Mouse (Mus musculus): ENCODE data around the gene Chic2. TPM values are rescaled to one million over a fixed set of nuclear protein-coding genes. Genes with fewer than 3 reads are reported as not detected.
A peak's percentile ranks its signal among the peaks of the same experiment; 100 is the strongest.

Chic2 gene
- polyA plus RNA-seq (2016; fragmentation: Nextera tagmentation; extraction: Ambion mirVana): 48.5 and 53.7 TPM in 2 replicates

GRCm38 (mm10) chr5:75044310-75044904 lies at the start of gene Chic2:
TSS of gene Chic2 (minus strand) at chr5:75044774.
- H3K36me3 ChIP-seq (replicated peaks): 0 out of 2 replicates have a peak, but pooled peaks cover 3% of the 10 kb centered on the region
- H3K9me3 ChIP-seq: no peaks in the 10 kb centered on the region
- H3K9ac ChIP-seq: peak within 1 kb of the TSS; percentile 96
- peaks cover 17% of the 10 kb centered on the region for H3K4me1 ChIP-seq
- peak within 1 kb of the TSS; percentile 94 for H3K4me2 ChIP-seq
- ATAC-seq (ENCODE audit: low FRiP score): peak; percentile 95
- peaks cover 19% of the 10 kb centered on the region for H3K27me3 ChIP-seq
- H3K27ac ChIP-seq: peak within 1 kb of the TSS; percentile 87
- under 1% methylated on average over 64 of the region's 90 CpGs for WGBS
- peak within 1 kb of the TSS; percentile 92 for H3K4me3 ChIP-seq (replicated peaks)

DNA sequence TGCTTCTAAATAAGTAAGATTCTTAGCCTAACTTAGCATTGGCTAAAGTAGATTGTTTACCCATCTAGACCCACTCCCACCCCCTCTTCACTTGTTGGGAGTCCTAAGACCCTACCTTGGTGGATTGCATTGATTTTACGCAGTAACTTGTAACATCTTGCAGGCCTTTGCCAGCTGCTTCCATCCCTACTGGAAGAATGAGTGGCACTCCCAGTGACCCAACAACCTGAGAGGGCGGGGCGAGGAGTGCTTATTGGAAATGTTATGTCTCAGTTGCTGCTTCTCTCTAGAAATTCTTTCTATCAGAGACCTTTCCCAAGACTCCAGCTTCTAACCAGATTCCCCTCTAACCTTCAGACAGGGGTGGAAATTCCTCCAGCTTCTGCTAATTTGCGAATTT lies 41.3 kb upstream of the Chic2 start:
- Histone ChIP-seq H3K36me3 (replicated peaks) (no peaks in the 10 kb centered on the region), H3K9me3 (no peaks in the 10 kb centered on the region), H3K27me3 (peaks cover 93% of the 10 kb centered on the region), H3K9ac (no peak overlapping the region), H3K4me1 (peaks cover 46% of the 10 kb centered on the region), H3K4me2 (no peak overlapping the region; the same call in 1 of the 2 replicates), H3K27ac (peak overlapping the region; percentile 82; the same call in 1 of the 2 replicates), H3K4me3 (replicated peaks) (no peak overlapping the region)
- WGBS: 13% methylated on average over 4 of the region's 4 CpGs
- ATAC-seq (ENCODE audit: low FRiP score): no peak

DNA sequence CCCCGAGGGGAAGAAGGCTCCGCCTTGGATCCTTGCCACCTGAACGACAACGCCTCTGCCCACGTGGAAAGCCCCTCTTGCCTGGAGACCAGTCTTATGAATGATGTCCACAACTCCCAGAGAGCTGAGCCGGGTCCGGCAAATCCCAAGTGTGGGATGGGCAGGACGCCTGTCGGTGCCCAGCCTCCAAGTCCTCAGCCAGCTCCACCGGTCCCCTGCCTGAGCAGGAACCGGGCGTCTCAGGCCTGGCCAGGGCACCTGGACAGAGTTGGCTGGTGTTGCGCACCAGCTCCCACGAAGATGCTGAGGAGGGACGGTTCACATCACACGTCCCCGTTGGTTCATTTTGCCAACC lies 40.9 kb upstream of the Chic2 start:
- 1% methylated on average over 17 of the region's 17 CpGs for WGBS
- Histone ChIP-seq H3K36me3 (replicated peaks) (no peaks in the 10 kb centered on the region), H3K27me3 (peaks cover 93% of the 10 kb centered on the region), H3K27ac (peak overlapping the region; percentile 82; the same call in 1 of the 2 replicates), H3K4me3 (replicated peaks) (no peak overlapping the region), H3K4me2 (peak overlapping the region; percentile 51), H3K9me3 (no peaks in the 10 kb centered on the region), H3K9ac (no peak overlapping the region), H3K4me1 (peaks cover 46% of the 10 kb centered on the region)
- ATAC-seq (ENCODE audit: low FRiP score): no peak; the same call in 1 of the 2 replicates

- Histone ChIP-seq H3K27ac (peak overlapping the region; percentile 82), H3K9me3 (no peaks in the 10 kb centered on the region)
- peak; percentile 73 for ATAC-seq (ENCODE audit: low FRiP score)
These were observed 40.4 kb upstream of the Chic2 start for GRCm38 (mm10) chr5:75084871-75085520.

GRCm38 (mm10) chr5:75084393-75084870 lies 39.9 kb upstream of the Chic2 start:
- no peak overlapping the region; the same call in 1 of the 2 replicates for H3K9ac ChIP-seq
- peak; percentile 42; the same call in 1 of the 2 replicates for ATAC-seq (ENCODE audit: low FRiP score)
- H3K4me3 ChIP-seq (replicated peaks): no peak overlapping the region
- no peaks in the 10 kb centered on the region for H3K36me3 ChIP-seq (replicated peaks)
- peak overlapping the region; percentile 82 for H3K27ac ChIP-seq
- H3K9me3 ChIP-seq: no peaks in the 10 kb centered on the region
- H3K27me3 ChIP-seq: peaks cover 93% of the 10 kb centered on the region
- peak overlapping the region; percentile 51 for H3K4me2 ChIP-seq
- H3K4me1 ChIP-seq: peaks cover 46% of the 10 kb centered on the region
- under 1% methylated on average over 8 of the region's 8 CpGs for WGBS

More at GRCm38 (mm10) chr5:75084871-75085520, 40.4 kb upstream of the Chic2 start:
- Histone ChIP-seq H3K4me1 (peaks cover 46% of the 10 kb centered on the region), H3K4me2 (peak overlapping the region; percentile 51), H3K9ac (no peak overlapping the region; the same call in 1 of the 2 replicates), H3K27me3 (peaks cover 93% of the 10 kb centered on the region), H3K36me3 (replicated peaks) (no peaks in the 10 kb centered on the region), H3K4me3 (replicated peaks) (peak overlapping the region; percentile 20)
- WGBS: under 1% methylated on average over 25 of the region's 25 CpGs

- WGBS: 0% methylated on average over 27 of the region's 27 CpGs
- Histone ChIP-seq H3K9me3 (no peaks in the 10 kb centered on the region), H3K9ac (no peak overlapping the region), H3K4me2 (peak overlapping the region; percentile 51), H3K4me1 (peaks cover 46% of the 10 kb centered on the region), H3K27me3 (peaks cover 94% of the 10 kb centered on the region), H3K4me3 (replicated peaks) (peak overlapping the region; percentile 16; the same call in 1 of the 2 replicates), H3K27ac (peak overlapping the region; percentile 74), H3K36me3 (replicated peaks) (no peaks in the 10 kb centered on the region)
- ATAC-seq (ENCODE audit: low FRiP score): no peak
These were observed 39.2 kb upstream of the Chic2 start for GRCm38 (mm10) chr5:75083591-75084392.

- under 1% methylated on average over 14 of the region's 14 CpGs for WGBS
These were observed 38.5 kb upstream of the Chic2 start for GRCm38 (mm10) chr5:75083061-75083460.

GRCm38 (mm10) chr5:75082439-75082838 lies 37.9 kb upstream of the Chic2 start:
- no peaks in the 10 kb centered on the region for H3K36me3 ChIP-seq (replicated peaks)
- ATAC-seq (ENCODE audit: low FRiP score): no peak
- WGBS: 2% methylated on average over 6 of the region's 6 CpGs
- H3K9me3 ChIP-seq: no peaks in the 10 kb centered on the region
- H3K27me3 ChIP-seq: peaks cover 95% of the 10 kb centered on the region
- peak overlapping the region; percentile 56 for H3K27ac ChIP-seq
- peak overlapping the region; percentile 51 for H3K4me2 ChIP-seq
- H3K9ac ChIP-seq: no peak overlapping the region
- H3K4me3 ChIP-seq (replicated peaks): no peak overlapping the region
- peaks cover 46% of the 10 kb centered on the region for H3K4me1 ChIP-seq

More at GRCm38 (mm10) chr5:75083061-75083460, 38.5 kb upstream of the Chic2 start:
- Histone ChIP-seq H3K4me2 (peak overlapping the region; percentile 51), H3K9me3 (no peaks in the 10 kb centered on the region), H3K4me3 (replicated peaks) (no peak overlapping the region; the same call in 1 of the 2 replicates), H3K4me1 (peaks cover 46% of the 10 kb centered on the region), H3K27me3 (peaks cover 95% of the 10 kb centered on the region), H3K36me3 (replicated peaks) (no peaks in the 10 kb centered on the region), H3K9ac (no peak overlapping the region), H3K27ac (peak overlapping the region; percentile 74)
- peak; percentile 28; the same call in 1 of the 2 replicates for ATAC-seq (ENCODE audit: low FRiP score)

- Histone ChIP-seq H3K9ac (no peak overlapping the region), H3K27me3 (peaks cover 94% of the 10 kb centered on the region), H3K9me3 (no peaks in the 10 kb centered on the region), H3K27ac (no peak overlapping the region), H3K4me3 (replicated peaks) (no peak overlapping the region), H3K36me3 (replicated peaks) (no peaks in the 10 kb centered on the region), H3K4me1 (peaks cover 44% of the 10 kb centered on the region), H3K4me2 (no peak overlapping the region)
- ATAC-seq (ENCODE audit: low FRiP score): no peak
- WGBS: 5% methylated on average over 7 of the region's 7 CpGs
These were observed 35.0 kb upstream of the Chic2 start for GRCm38 (mm10) chr5:75079564-75079963.

DNA sequence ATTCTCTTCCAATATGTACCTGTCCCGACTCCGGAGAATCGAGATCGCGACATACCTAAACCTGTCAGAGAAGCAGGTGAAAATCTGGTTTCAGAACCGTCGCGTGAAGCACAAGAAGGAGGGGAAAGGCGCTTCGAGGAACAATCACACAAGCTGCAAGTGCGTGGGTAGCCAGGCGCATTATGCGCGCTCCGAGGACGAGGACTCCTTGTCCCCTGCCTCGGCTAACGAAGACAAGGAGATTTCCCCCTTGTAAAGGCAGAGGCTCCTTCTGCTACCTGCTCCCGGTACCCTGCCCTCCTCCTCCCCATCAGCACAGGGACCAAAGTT lies 32.4 kb upstream of the Chic2 start:
- Histone ChIP-seq H3K9me3 (no peaks in the 10 kb centered on the region), H3K4me2 (peak overlapping the region; percentile 56), H3K9ac (peak overlapping the region; percentile 63), H3K27ac (no peak overlapping the region), H3K27me3 (peaks cover 95% of the 10 kb centered on the region), H3K4me3 (replicated peaks) (peak overlapping the region; percentile 52), H3K36me3 (replicated peaks) (no peaks in the 10 kb centered on the region), H3K4me1 (peaks cover 36% of the 10 kb centered on the region)
- WGBS: under 1% methylated on average over 19 of the region's 19 CpGs
- ATAC-seq (ENCODE audit: low FRiP score): no peak

- Histone ChIP-seq H3K27me3 (peaks cover 95% of the 10 kb centered on the region), H3K9me3 (no peaks in the 10 kb centered on the region), H3K27ac (peak overlapping the region; percentile 59; the same call in 1 of the 2 replicates), H3K4me1 (peaks cover 40% of the 10 kb centered on the region), H3K9ac (peak overlapping the region; percentile 63), H3K36me3 (replicated peaks) (no peaks in the 10 kb centered on the region), H3K4me3 (replicated peaks) (peak overlapping the region; percentile 52), H3K4me2 (peak overlapping the region; percentile 56)
- no peak for ATAC-seq (ENCODE audit: low FRiP score)
- under 1% methylated on average over 17 of the region's 17 CpGs for WGBS
These were observed 31.9 kb upstream of the Chic2 start for GRCm38 (mm10) chr5:75076326-75077050.

All from forebrain, embryonic 12.5 days (tissue).